Mouse (Mus musculus): ENCODE results near the gene Gm7029.

DNA sequence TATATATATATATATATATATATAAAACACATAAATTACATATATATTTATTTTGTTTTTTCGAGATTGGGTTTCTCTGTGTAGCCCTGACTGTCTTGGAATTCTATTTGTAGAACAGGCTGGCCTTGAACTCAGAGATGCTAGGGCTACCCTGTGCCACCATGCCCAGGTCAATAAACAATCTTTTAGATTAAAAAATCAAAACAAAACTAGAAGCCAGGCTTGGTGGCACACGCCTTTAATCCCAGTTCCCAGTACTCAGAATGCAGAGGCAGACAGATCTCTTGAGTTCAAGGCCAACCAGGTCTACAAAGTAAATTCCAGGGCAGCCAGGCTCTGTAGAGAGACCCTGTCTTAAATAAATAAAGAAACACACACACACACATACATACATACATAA lies 17.7 kb downstream of the Gm7029 start:
- TF ChIP-seq POLR2A (IDR thresholded peaks at IDR 0.05; ENCODE audit: low read depth, low read length): no peak
- TF ChIP-seq CTCF (IDR thresholded peaks at IDR 0.05; ENCODE audit: borderline replicate concordance, insufficient read depth, low read length): no peak
